In the genomic region with DNA sequence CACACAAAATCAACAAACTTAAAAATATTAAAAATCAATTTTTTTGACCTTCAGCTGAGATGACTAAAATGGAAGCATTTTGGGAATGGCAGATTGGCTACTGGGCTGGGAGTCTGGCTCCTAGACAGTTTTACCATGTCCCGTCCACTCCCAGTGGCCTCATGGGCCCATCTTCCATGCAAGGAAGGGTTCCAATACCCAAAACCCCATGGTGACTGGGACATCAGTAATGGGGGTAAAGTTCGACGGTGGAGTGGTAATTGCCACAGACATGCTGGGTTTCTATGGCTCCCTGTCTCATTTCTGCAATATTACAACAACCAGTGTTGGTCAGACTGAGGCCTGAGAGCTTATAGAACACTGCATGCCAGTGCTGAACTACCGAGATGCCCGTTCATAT, we compare ENCODE assay signal across 32 mouse cellular contexts.
"Had no signal": no experiment of that assay in that cellular context is flagged by ENCODE, and none has a peak within 500 bp of the region (broad histone marks: within the 10 kb centered on the region; RNA-seq: fewer than 3 reads in every experiment).

No protein-coding gene starts in this region.

- H3K4me1 ChIP-seq: limb, embryonic 10.5 days; limb, embryonic 12.5 days; limb, embryonic 13.5 days; limb, embryonic 15.5 days; liver, embryonic 12.5 days; liver, embryonic 13.5 days; liver, embryonic 15.5 days; lung, embryonic 15.5 days; megakaryocyte, embryonic 14.5 days; midbrain, embryonic 10.5 days; midbrain, embryonic 12.5 days; midbrain, embryonic 13.5 days; midbrain, embryonic 15.5 days; neural tube, embryonic 12.5 days had no signal

- H3K4me3 ChIP-seq: limb, embryonic 10.5 days; limb, embryonic 12.5 days; limb, embryonic 13.5 days; limb, embryonic 15.5 days; liver, embryonic 12.5 days; liver, embryonic 13.5 days; liver, embryonic 15.5 days; lung, embryonic 15.5 days; megakaryocyte, embryonic 14.5 days; midbrain, embryonic 10.5 days; midbrain, embryonic 12.5 days; midbrain, embryonic 13.5 days; midbrain, embryonic 15.5 days; myocyte; neural tube, embryonic 12.5 days had no signal

- H3K27me3 ChIP-seq: limb, embryonic 12.5 days; limb, embryonic 13.5 days; limb, embryonic 15.5 days; liver, embryonic 12.5 days; liver, embryonic 13.5 days; liver, embryonic 15.5 days; lung, embryonic 15.5 days; megakaryocyte, embryonic 14.5 days; midbrain, embryonic 13.5 days; midbrain, embryonic 15.5 days; neural tube, embryonic 12.5 days had no signal

- H3K9me3 ChIP-seq: limb, embryonic 10.5 days; limb, embryonic 12.5 days; limb, embryonic 13.5 days; limb, embryonic 15.5 days; liver, embryonic 12.5 days; liver, embryonic 15.5 days; lung, embryonic 15.5 days; megakaryocyte, embryonic 14.5 days; midbrain, embryonic 10.5 days; midbrain, embryonic 12.5 days; midbrain, embryonic 13.5 days; midbrain, embryonic 15.5 days; neural tube, embryonic 12.5 days had no signal

- H3K9ac ChIP-seq: limb, embryonic 12.5 days; limb, embryonic 13.5 days; limb, embryonic 15.5 days; liver, embryonic 12.5 days; liver, embryonic 13.5 days; liver, embryonic 14.5 days; liver, embryonic 15.5 days; liver, postnatal 0 days; lung, embryonic 14.5 days; lung, embryonic 15.5 days; midbrain, embryonic 12.5 days; midbrain, embryonic 13.5 days; midbrain, embryonic 15.5 days; neural tube, embryonic 12.5 days had no signal

- DNase-seq: left cerebral cortex, postnatal 4 days; liver; liver, embryonic 13.5 days; liver, postnatal 0 days; lung, adult 18-20 months; lung, adult 2 months; lung, embryonic 14.5 days; lung, postnatal 10 days; lung, postnatal 14 days; lung, postnatal 36 days; lung, postnatal 4 days; midbrain, embryonic 14.5 days had no signal

- H3K4me2 ChIP-seq: limb, embryonic 12.5 days; limb, embryonic 13.5 days; limb, embryonic 15.5 days; liver, embryonic 11.5 days; liver, embryonic 12.5 days; liver, embryonic 13.5 days; liver, embryonic 15.5 days; lung, embryonic 14.5 days; lung, embryonic 15.5 days; midbrain, embryonic 11.5 days; midbrain, embryonic 12.5 days; midbrain, embryonic 13.5 days; midbrain, embryonic 15.5 days; neural tube, embryonic 12.5 days had no signal

- H3K36me3 ChIP-seq: limb, embryonic 10.5 days; limb, embryonic 12.5 days; limb, embryonic 13.5 days; limb, embryonic 15.5 days; liver, embryonic 12.5 days; liver, embryonic 13.5 days; liver, embryonic 15.5 days; lung, embryonic 15.5 days; midbrain, embryonic 10.5 days; midbrain, embryonic 12.5 days; midbrain, embryonic 13.5 days; midbrain, embryonic 15.5 days; neural tube, embryonic 12.5 days had no signal

- H3K27ac ChIP-seq: limb, embryonic 10.5 days; limb, embryonic 12.5 days; limb, embryonic 13.5 days; limb, embryonic 15.5 days; liver, embryonic 12.5 days; liver, embryonic 13.5 days; liver, embryonic 14.5 days; liver, embryonic 15.5 days; lung, embryonic 15.5 days; macrophage; midbrain, embryonic 10.5 days; midbrain, embryonic 12.5 days; midbrain, embryonic 13.5 days; midbrain, embryonic 15.5 days; neural tube, embryonic 12.5 days had no signal

- ATAC-seq: liver, embryonic 12.5 days; liver, postnatal 0 days; lung, postnatal 0 days; midbrain, embryonic 13.5 days; midbrain, embryonic 15.5 days; midbrain, embryonic 16.5 days had no signal
